Mouse (Mus musculus) kidney, embryonic 15.5 days (tissue): Measurements from ENCODE around the gene Arhgef3. TPM values are rescaled to one million over a fixed set of nuclear protein-coding genes. Genes with fewer than 3 reads are reported as not detected.
A peak's percentile ranks its signal among the peaks of the same experiment; 100 is the strongest.

Source experiments
- ATAC-seq: fragments of 200-750 bp; cut with Nextera tagmentation; replicated peaks from 2 replicates; pipeline ENCODE4 v1.8.0; 2017; ENCODE audit warnings: moderate TSS enrichment; ENCODE audit not compliant: low FRiP score
- H3K27ac ChIP-seq: fragments of 300-500 bp; sonication (generic); 2 replicates; pipeline ENCODE4 v1.5.1; 2015; ENCODE audit warnings: mild to moderate bottlenecking, inconsistent platforms
- H3K27me3 ChIP-seq: fragments of 300-500 bp; sonication (generic); 2 replicates; pipeline ENCODE4 v1.6.1; 2015; ENCODE audit warnings: inconsistent platforms
- H3K36me3 ChIP-seq: fragments of 300-500 bp; sonication (generic); 2 replicates; pipeline ENCODE4 v1.6.1; 2015; ENCODE audit warnings: inconsistent platforms
- H3K4me1 ChIP-seq: fragments of 300-500 bp; sonication (generic); 2 replicates; pipeline ENCODE4 v1.6.1; 2015; ENCODE audit warnings: inconsistent platforms
- H3K4me2 ChIP-seq: fragments of 300-500 bp; sonication (generic); 2 replicates; pipeline ENCODE4 v1.6.1; 2015; ENCODE audit warnings: moderate library complexity, mild to moderate bottlenecking, inconsistent platforms
- H3K4me3 ChIP-seq: fragments of 300-500 bp; sonication (generic); replicated peaks from 2 replicates; pipeline ENCODE4 v1.5.1; 2015; ENCODE audit warnings: mild to moderate bottlenecking, inconsistent platforms
- H3K9ac ChIP-seq: fragments of 300-500 bp; sonication (generic); 2 replicates; pipeline ENCODE4 v1.6.1; 2015; ENCODE audit warnings: mild to moderate bottlenecking, inconsistent platforms
- H3K9me3 ChIP-seq: fragments of 300-500 bp; sonication (generic); replicated peaks from 2 replicates; pipeline ENCODE4 v1.6.1; 2016; ENCODE audit warnings: inconsistent platforms
- WGBS: fragments of 180-500 bp; shearing (Covaris S2); methylation state at CpG from one replicate; pipeline ENCODE4 v1.1.7; 2015; ENCODE audit warnings: mixed read lengths; 5-methylcytosine and 5-hydroxymethylcytosine counted together
- polyA plus RNA-seq: library from polyadenylated mRNA; unstranded; fragments of >200 nt; fragmentation: Nextera tagmentation; extraction: Ambion mirVana; gene quantifications from 2 replicates; pipeline ENCODE4 v1.2.1, GENCODE M21; 2015

Arhgef3 gene
- polyA plus RNA-seq, 1 experiment from 2014 or later = 17.2 TPM

GRCm38 (mm10) chr14:27335331-27336207 is 220.9 kb downstream of the Arhgef3 start:
- peak overlapping the region; percentile 51 for H3K9ac ChIP-seq
- WGBS = 3% methylated on average over 37 of the region's 37 CpGs
- peaks cover 22% of the 10 kb centered on the region for H3K27me3 ChIP-seq
- H3K4me1 ChIP-seq = peaks cover 25% of the 10 kb centered on the region
- ATAC-seq = peak; percentile 97
- peak overlapping the region; percentile 92 for H3K4me2 ChIP-seq
- no peaks in the 10 kb centered on the region for H3K9me3 ChIP-seq
- H3K27ac ChIP-seq = no peak overlapping the region
- peak overlapping the region; percentile 52 for H3K4me3 ChIP-seq
- no peaks in the 10 kb centered on the region for H3K36me3 ChIP-seq

GRCm38 (mm10) chr14:27336208-27337114 is 221.8 kb downstream of the Arhgef3 start:
- Histone ChIP-seq H3K27ac (no peak overlapping the region), H3K4me3 (peak overlapping the region; percentile 52), H3K4me1 (peaks cover 30% of the 10 kb centered on the region), H3K27me3 (peaks cover 19% of the 10 kb centered on the region), H3K36me3 (no peaks in the 10 kb centered on the region), H3K4me2 (peak overlapping the region; percentile 92), H3K9ac (peak overlapping the region; percentile 51), H3K9me3 (no peaks in the 10 kb centered on the region)
- 2% methylated on average over 34 of the region's 34 CpGs for WGBS
- ATAC-seq = peak; percentile 65

- peak overlapping the region; percentile 52 for H3K4me3 ChIP-seq
- 57% methylated on average over 6 of the region's 6 CpGs for WGBS
- no peaks in the 10 kb centered on the region for H3K9me3 ChIP-seq
- no peak overlapping the region for H3K27ac ChIP-seq
- peaks cover 25% of the 10 kb centered on the region for H3K4me1 ChIP-seq
- ATAC-seq = no peak
- H3K9ac ChIP-seq = no peak overlapping the region
- peak overlapping the region; percentile 92 for H3K4me2 ChIP-seq
- no peaks in the 10 kb centered on the region for H3K36me3 ChIP-seq
- peaks cover 19% of the 10 kb centered on the region for H3K27me3 ChIP-seq
These were observed 222.5 kb downstream of the Arhgef3 start for GRCm38 (mm10) chr14:27337156-27337555.

DNA sequence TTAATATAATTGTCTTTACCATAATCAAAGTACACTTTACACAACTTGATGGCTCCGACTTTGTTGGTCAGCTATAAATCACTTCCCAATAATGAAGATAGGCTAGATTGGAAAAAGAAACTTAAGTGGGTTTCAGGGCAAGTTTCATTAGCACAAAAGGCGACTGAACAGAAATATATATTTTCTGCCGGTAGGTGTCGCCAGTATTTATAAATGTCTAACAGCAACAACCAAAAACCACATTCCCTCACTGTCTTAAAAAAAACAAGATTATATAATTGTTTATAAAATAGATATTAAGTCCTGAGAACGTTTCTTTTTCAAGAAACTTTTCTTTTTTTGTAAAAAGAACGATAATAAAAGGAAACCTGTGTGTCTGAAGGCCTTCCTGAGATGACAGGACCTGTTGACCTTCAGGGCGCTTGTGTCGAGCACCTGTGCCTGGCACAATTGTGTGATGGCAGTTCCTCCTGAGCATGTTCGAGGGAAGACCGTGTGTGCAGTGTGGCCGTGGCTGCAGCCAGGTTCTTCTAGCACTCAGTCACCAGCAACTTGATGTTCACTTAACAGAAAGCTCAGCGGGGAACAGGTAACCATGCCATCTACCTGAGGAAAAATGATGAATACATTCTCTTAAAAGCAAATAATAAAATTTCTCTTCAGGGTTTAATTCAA is 223.5 kb downstream of the Arhgef3 start:
- Histone ChIP-seq H3K4me3 (no peak overlapping the region), H3K27ac (no peak overlapping the region), H3K9ac (no peak overlapping the region), H3K36me3 (no peaks in the 10 kb centered on the region), H3K9me3 (no peaks in the 10 kb centered on the region), H3K4me1 (peaks cover 25% of the 10 kb centered on the region), H3K4me2 (no peak overlapping the region), H3K27me3 (peaks cover 19% of the 10 kb centered on the region)
- 33% methylated on average over 12 of the region's 12 CpGs for WGBS
- ATAC-seq = no peak

DNA sequence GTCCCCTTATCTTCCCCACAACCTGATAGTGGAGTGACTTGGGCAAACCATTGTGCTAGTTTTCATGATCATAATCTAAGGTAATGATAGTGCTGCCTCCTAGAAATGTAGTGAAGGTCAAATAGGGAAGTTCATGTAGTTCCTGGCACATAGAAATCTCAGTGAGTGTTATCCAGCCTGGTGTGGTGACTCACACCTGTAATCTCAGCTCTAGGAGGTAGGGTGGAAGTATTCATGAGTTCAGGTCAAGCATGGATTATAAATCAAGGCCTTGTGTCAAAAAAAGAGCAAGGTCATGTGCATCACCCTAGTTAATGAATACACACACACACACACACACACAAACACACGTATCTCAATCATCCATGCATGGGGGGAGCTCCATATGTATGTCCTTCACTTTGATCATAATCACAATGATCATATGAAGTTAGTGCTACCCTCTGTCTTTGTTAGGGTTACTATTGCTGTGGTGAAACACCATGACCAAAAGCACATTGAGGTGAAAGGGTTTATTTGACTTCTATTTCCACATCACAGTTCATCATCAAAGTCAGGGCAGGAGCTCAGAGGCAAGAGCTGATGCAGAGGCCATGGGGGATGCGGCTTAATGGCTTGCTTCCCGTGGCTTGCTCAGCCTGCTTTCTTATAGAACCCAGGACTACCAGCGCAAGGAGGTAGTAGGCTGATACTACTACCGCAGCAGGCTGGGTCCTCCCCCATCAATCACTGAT is 226.2 kb downstream of the Arhgef3 start:
- 49% methylated on average over 5 of the region's 5 CpGs for WGBS
- Histone ChIP-seq H3K27ac (no peak overlapping the region), H3K9ac (no peak overlapping the region), H3K36me3 (no peaks in the 10 kb centered on the region), H3K4me3 (no peak overlapping the region), H3K4me1 (peaks cover 20% of the 10 kb centered on the region), H3K4me2 (no peak overlapping the region), H3K9me3 (no peaks in the 10 kb centered on the region), H3K27me3 (peaks cover 12% of the 10 kb centered on the region)
- ATAC-seq = 0 out of 2 replicates have a peak, but pooled peaks have one; percentile 12

GRCm38 (mm10) chr14:27341486-27341885 is 226.8 kb downstream of the Arhgef3 start:
- 56% methylated on average over 5 of the region's 5 CpGs for WGBS
- no peak overlapping the region for H3K4me3 ChIP-seq
- H3K9me3 ChIP-seq = no peaks in the 10 kb centered on the region
- no peak overlapping the region for H3K4me2 ChIP-seq
- H3K36me3 ChIP-seq = no peaks in the 10 kb centered on the region
- H3K27ac ChIP-seq = no peak overlapping the region
- peaks cover 9% of the 10 kb centered on the region for H3K27me3 ChIP-seq
- no peak for ATAC-seq
- H3K4me1 ChIP-seq = peaks cover 14% of the 10 kb centered on the region
- H3K9ac ChIP-seq = no peak overlapping the region

DNA sequence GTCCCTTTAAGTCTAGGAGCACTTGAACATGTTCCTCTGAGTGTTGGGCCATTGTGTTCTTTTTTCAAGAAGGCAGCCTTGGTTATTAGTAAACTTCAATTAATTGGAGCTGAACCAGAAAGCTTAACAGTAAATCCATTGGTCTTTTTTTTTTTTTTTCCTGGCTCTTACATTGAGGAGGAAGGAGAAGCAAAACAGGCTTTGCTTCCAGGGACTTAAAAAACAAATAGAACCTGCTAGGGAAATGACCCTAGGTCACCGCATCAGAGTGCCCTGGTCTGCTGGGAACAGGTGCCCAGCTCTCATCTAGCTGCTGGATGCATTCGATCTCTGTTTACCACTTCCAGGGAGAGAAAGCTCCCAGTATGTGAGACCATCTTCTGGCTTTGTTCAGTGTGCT is 227.8 kb downstream of the Arhgef3 start:
- Histone ChIP-seq H3K4me3 (no peak overlapping the region), H3K27me3 (peaks cover 4% of the 10 kb centered on the region), H3K4me2 (no peak overlapping the region), H3K9me3 (no peaks in the 10 kb centered on the region), H3K4me1 (peaks cover 6% of the 10 kb centered on the region), H3K27ac (0 out of 2 replicates have a peak overlapping the region, but pooled peaks have one; percentile 13), H3K9ac (no peak overlapping the region), H3K36me3 (no peaks in the 10 kb centered on the region)
- WGBS = 58% methylated on average over 2 of the region's 2 CpGs
- no peak for ATAC-seq

DNA sequence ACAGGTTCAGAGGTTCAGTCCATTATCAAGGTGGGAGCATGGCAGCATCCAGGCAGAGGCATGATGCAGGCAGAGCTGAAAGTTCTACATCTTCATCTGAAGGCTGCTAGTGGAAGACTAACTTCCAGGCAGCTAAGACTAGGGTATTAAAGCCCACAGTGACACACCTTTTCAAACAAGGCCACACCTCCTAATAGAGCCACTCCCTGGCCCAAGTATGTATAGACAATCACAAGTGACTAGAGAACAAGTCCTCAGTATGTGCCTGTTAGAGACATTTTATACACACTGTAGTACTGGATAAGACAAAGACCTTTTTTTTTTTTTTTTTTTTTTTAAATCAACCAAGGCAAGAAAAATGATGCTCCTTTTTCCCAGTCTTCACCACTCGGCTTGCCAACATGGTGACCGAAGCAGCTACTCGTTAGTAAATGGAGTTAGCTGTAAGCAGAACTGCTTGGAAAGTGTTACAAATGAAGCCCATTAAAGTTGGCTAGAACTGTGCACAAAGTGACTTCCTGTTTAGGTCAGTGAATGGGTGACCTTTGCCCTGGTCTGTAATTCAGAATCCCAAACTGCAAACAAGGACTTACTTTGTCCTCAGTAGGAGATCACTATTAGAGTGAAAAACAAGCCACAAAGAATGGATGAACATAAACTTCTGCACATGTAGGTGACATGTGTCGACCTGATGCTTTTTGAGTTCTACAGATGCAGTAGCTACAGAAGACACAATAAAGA is 229.7 kb downstream of the Arhgef3 start:
- Histone ChIP-seq H3K4me3 (no peak overlapping the region), H3K9me3 (no peaks in the 10 kb centered on the region), H3K4me1 (peaks cover 6% of the 10 kb centered on the region), H3K9ac (no peak overlapping the region), H3K27me3 (peaks cover 8% of the 10 kb centered on the region; the same call in 1 of the 2 replicates), H3K27ac (no peak overlapping the region), H3K4me2 (no peak overlapping the region), H3K36me3 (no peaks in the 10 kb centered on the region)
- 80% methylated on average over 4 of the region's 4 CpGs for WGBS
- ATAC-seq = no peak

- no peaks in the 10 kb centered on the region for H3K36me3 ChIP-seq
- no peak overlapping the region for H3K9ac ChIP-seq
- WGBS = 80% methylated on average over 7 of the region's 7 CpGs
- no peak overlapping the region for H3K4me3 ChIP-seq
- ATAC-seq = no peak
- no peak overlapping the region for H3K4me2 ChIP-seq
- H3K27ac ChIP-seq = no peak overlapping the region
- no peaks in the 10 kb centered on the region for H3K9me3 ChIP-seq
- peaks cover 15% of the 10 kb centered on the region for H3K4me1 ChIP-seq
- peaks cover 8% of the 10 kb centered on the region; the same call in 1 of the 2 replicates for H3K27me3 ChIP-seq
These were observed 230.6 kb downstream of the Arhgef3 start for GRCm38 (mm10) chr14:27345051-27345885.

- no peak; the same call in 1 of the 2 replicates for ATAC-seq
- 61% methylated on average over 3 of the region's 3 CpGs for WGBS
- Histone ChIP-seq H3K9ac (no peak overlapping the region), H3K9me3 (no peaks in the 10 kb centered on the region), H3K4me1 (peaks cover 27% of the 10 kb centered on the region), H3K4me2 (no peak overlapping the region), H3K4me3 (no peak overlapping the region), H3K36me3 (no peaks in the 10 kb centered on the region), H3K27me3 (peaks cover 8% of the 10 kb centered on the region; the same call in 1 of the 2 replicates), H3K27ac (no peak overlapping the region)
These were observed 232.5 kb downstream of the Arhgef3 start for GRCm38 (mm10) chr14:27347224-27347623.
